8 mouse cellular contexts compared by ENCODE assay signal in genomic region chr12:86241604-86242536, GRCm38 (mm10). TPM values are rescaled to one million over a fixed set of nuclear protein-coding genes. Genes with fewer than 3 reads are reported as not detected.
DNase-seq lines count a peak whose midpoint lies in the region; ATAC-seq and TF ChIP-seq lines count a peak whose summit lies in the region.

TSS of gene Gpatch2l (plus strand) at chr12:86241858.

- H3K9ac ChIP-seq in heart, embryonic 15.5 days = peak within 1 kb of the TSS; percentile 94
- peak within 1 kb of the TSS; percentile 81 for H3K9ac ChIP-seq in liver, embryonic 14.5 days (replicated peaks)
- H3K9ac ChIP-seq in neural tube, embryonic 11.5 days (ENCODE audit: low read length) = peak within 1 kb of the TSS; percentile 79
- H3K9ac ChIP-seq in stomach, postnatal 0 days (ENCODE audit: low read length) = peak within 1 kb of the TSS; percentile 89

- H3K4me2 ChIP-seq in heart, embryonic 15.5 days = peak within 1 kb of the TSS; percentile 89
- H3K4me2 ChIP-seq in liver, embryonic 14.5 days (ENCODE audit: low read depth) = peak within 1 kb of the TSS; percentile 80
- peak within 1 kb of the TSS; percentile 91 for H3K4me2 ChIP-seq in neural tube, embryonic 11.5 days (ENCODE audit: low read depth)
- peak within 1 kb of the TSS; percentile 91 for H3K4me2 ChIP-seq in stomach, postnatal 0 days (replicated peaks; ENCODE audit: low read depth)

- H3K4me3 ChIP-seq in forebrain, embryonic 10.5 days = peak within 1 kb of the TSS; percentile 90
- H3K4me3 ChIP-seq in heart, embryonic 15.5 days = peak within 1 kb of the TSS; percentile 95
- H3K4me3 ChIP-seq in liver, embryonic 14.5 days (ENCODE audit: insufficient read depth in 1 of 2, low read depth in 2 of 2, low read length in 2 of 2) = peak within 1 kb of the TSS; percentile 70 to 83
- H3K4me3 ChIP-seq in neural tube, embryonic 11.5 days (ENCODE audit: low read depth, low read length) = peak within 1 kb of the TSS; percentile 77
- peak within 1 kb of the TSS; percentile 75 for H3K4me3 ChIP-seq in stomach, postnatal 0 days (ENCODE audit: low read depth, low read length)

- peak; percentile 99 for ATAC-seq in heart, embryonic 15.5 days (replicated peaks; ENCODE audit: insufficient number of reproducible peaks, insufficient read depth, low FRiP score, low read depth)
- peak; percentile 100 for ATAC-seq in liver, embryonic 14.5 days (ENCODE audit: insufficient read depth)
- ATAC-seq in neural tube, embryonic 11.5 days (ENCODE audit: insufficient read depth, low FRiP score, low TSS enrichment) = peak; percentile 99
- peak; percentile 99 for ATAC-seq in stomach, postnatal 0 days (ENCODE audit: low FRiP score, low TSS enrichment)

- no peaks in the 10 kb centered on the region for H3K9me3 ChIP-seq in forebrain, embryonic 10.5 days
- H3K9me3 ChIP-seq in heart, embryonic 15.5 days (replicated peaks) = no peaks in the 10 kb centered on the region
- no peaks in the 10 kb centered on the region for H3K9me3 ChIP-seq in liver, embryonic 14.5 days (ENCODE audit: control insufficient read depth, low read length)
- H3K9me3 ChIP-seq in neural tube, embryonic 11.5 days (ENCODE audit: control insufficient read depth, low read length) = no peaks in the 10 kb centered on the region
- H3K9me3 ChIP-seq in stomach, postnatal 0 days (ENCODE audit: control insufficient read depth, low read length) = no peaks in the 10 kb centered on the region

- peak; percentile 92 to 97 for DNase-seq in CD8-positive naive resting alpha-beta T cell, adult 2 months (ENCODE audit: low read depth in 2 of 2, low spot score in 2 of 2)
- peak; percentile 97 for DNase-seq in c-Kit-positive CD71-negative TER-119-negative erythroid progenitor cells, embryonic 14.5 days (ENCODE audit: low read depth)
- peak; percentile 96 for DNase-seq in forebrain, embryonic 10.5 days (ENCODE audit: extremely low spot score, low spot score)
- DNase-seq in kidney, postnatal 25 days = peak; percentile 97 to 98
- peak; percentile 95 to 98 (median 97) for DNase-seq in liver, embryonic 14.5 days (ENCODE audit: low read depth in 3 of 3, low spot score in 3 of 3)
- peak; percentile 96 for DNase-seq in neural tube, embryonic 11.5 days (ENCODE audit: low spot score)
- peak; percentile 97 for DNase-seq in stomach, postnatal 0 days (ENCODE audit: low spot score)

- H3K36me3 ChIP-seq in forebrain, embryonic 10.5 days (replicated peaks) = peaks cover 26% of the 10 kb centered on the region
- H3K36me3 ChIP-seq in heart, embryonic 15.5 days = peaks cover 14% of the 10 kb centered on the region
- H3K36me3 ChIP-seq in liver, embryonic 14.5 days (replicated peaks; ENCODE audit: control insufficient read depth, insufficient read depth, low read depth) = peaks cover 17% of the 10 kb centered on the region
- H3K36me3 ChIP-seq in neural tube, embryonic 11.5 days (ENCODE audit: control insufficient read depth, insufficient read depth, low read length) = no peaks in the 10 kb centered on the region
- H3K36me3 ChIP-seq in stomach, postnatal 0 days (ENCODE audit: control insufficient read depth, insufficient read depth, low read length) = no peaks in the 10 kb centered on the region

- no peak for TF ChIP-seq CTCF in liver, embryonic 14.5 days (IDR thresholded peaks at IDR 0.05; ENCODE audit: low read depth)
- TF ChIP-seq CTCF in stomach, postnatal 0 days (IDR thresholded peaks at IDR 0.05; ENCODE audit: low read depth) = peak; percentile 30

- 1% methylated on average over 58 of the region's 58 CpGs for WGBS in forebrain, embryonic 10.5 days
- under 1% methylated on average over 57 of the region's 58 CpGs for WGBS in heart, embryonic 15.5 days
- whole genome bisulfite sequencing in liver, embryonic 14.5 days (ENCODE audit: insufficient replicate concordance) = under 1% methylated on average over 58 of the region's 58 CpGs
- WGBS in neural tube, embryonic 11.5 days = 1% methylated on average over 58 of the region's 58 CpGs
- under 1% methylated on average over 57 of the region's 58 CpGs for WGBS in stomach, postnatal 0 days

- peaks cover 26% of the 10 kb centered on the region for H3K4me1 ChIP-seq in forebrain, embryonic 10.5 days
- H3K4me1 ChIP-seq in heart, embryonic 15.5 days (replicated peaks) = peaks cover 23% of the 10 kb centered on the region
- H3K4me1 ChIP-seq in liver, embryonic 14.5 days (replicated peaks; ENCODE audit: control insufficient read depth in 2 of 2, insufficient read depth in 2 of 2, low read length in 1 of 2) = peaks cover 5% of the 10 kb centered on the region in 2 experiments
- peaks cover 6% of the 10 kb centered on the region; the same call in 1 of the 2 replicates for H3K4me1 ChIP-seq in neural tube, embryonic 11.5 days (ENCODE audit: control insufficient read depth, insufficient read depth, low read length)
- peaks cover 3% of the 10 kb centered on the region for H3K4me1 ChIP-seq in stomach, postnatal 0 days (replicated peaks; ENCODE audit: control insufficient read depth, insufficient read depth)

- TF ChIP-seq EP300 in liver, embryonic 14.5 days (IDR thresholded peaks at IDR 0.05; ENCODE audit: low read depth) = no peak
- TF ChIP-seq EP300 in stomach, postnatal 0 days (optimal IDR thresholded peaks at IDR 0.05) = no peak

- peak within 1 kb of the TSS; percentile 91 for H3K27ac ChIP-seq in forebrain, embryonic 10.5 days
- H3K27ac ChIP-seq in heart, embryonic 15.5 days = peak within 1 kb of the TSS; percentile 88
- peak within 1 kb of the TSS; percentile 22 for H3K27ac ChIP-seq in liver, embryonic 14.5 days
- peak within 1 kb of the TSS; percentile 58; the same call in 1 of the 2 replicates for H3K27ac ChIP-seq in neural tube, embryonic 11.5 days (ENCODE audit: low read depth, low read length)
- H3K27ac ChIP-seq in stomach, postnatal 0 days (replicated peaks) = peak within 1 kb of the TSS; percentile 82

- no peaks in the 10 kb centered on the region for H3K27me3 ChIP-seq in forebrain, embryonic 10.5 days (ENCODE audit: poor library complexity, severe bottlenecking)
- no peaks in the 10 kb centered on the region for H3K27me3 ChIP-seq in heart, embryonic 15.5 days
- H3K27me3 ChIP-seq in liver, embryonic 14.5 days (ENCODE audit: control insufficient read depth, insufficient read depth, low read length) = no peaks in the 10 kb centered on the region
- H3K27me3 ChIP-seq in neural tube, embryonic 11.5 days (ENCODE audit: control insufficient read depth, insufficient read depth, low read length) = no peaks in the 10 kb centered on the region
- no peaks in the 10 kb centered on the region for H3K27me3 ChIP-seq in stomach, postnatal 0 days (ENCODE audit: control insufficient read depth, insufficient read depth, low read length)

RNA-seq across cellular contexts. Expression of gene Gpatch2l, which starts in this region (rescaled TPM):
- 16.6 and 18.3 TPM in 2 replicates for polyA plus RNA-seq in forebrain, embryonic 10.5 days (2016; fragmentation: Nextera tagmentation; extraction: Ambion mirVana)
- 10.7 and 12.7 TPM in 2 replicates for polyA plus RNA-seq in heart, embryonic 15.5 days (2015; fragmentation: Nextera tagmentation; extraction: Ambion mirVana)
- polyA plus RNA-seq in liver, embryonic 14.5 days (2012; rRNA removed) = 3.3 and 4.1 TPM in 2 replicates
- 4.2 and 4.4 TPM in 2 replicates for polyA plus RNA-seq in liver, embryonic 14.5 days (2014; fragmentation: Nextera tagmentation; extraction: Ambion mirVana)
- polyA plus RNA-seq in neural tube, embryonic 11.5 days (2014; fragmentation: Nextera tagmentation; extraction: Ambion mirVana) = 18.2 and 21.9 TPM in 2 replicates
- polyA plus RNA-seq in stomach, postnatal 0 days (2015; fragmentation: Nextera tagmentation; extraction: Ambion mirVana) = 6.8 and 7.9 TPM in 2 replicates

Comparison
In these comparisons a context has a peak if more than half of its experiments do, and no peak if none do; other contexts are left out.
1. Peak in every context shown above with its lines: DNase-seq, ATAC-seq, H3K4me3 ChIP-seq and H3K27ac ChIP-seq.
2. H3K27ac ChIP-seq: peak in every context shown above with its lines; median percentile 91 in forebrain, embryonic 10.5 days; 88 in heart, embryonic 15.5 days; 82 in stomach, postnatal 0 days; 58 in neural tube, embryonic 11.5 days; 22 in liver, embryonic 14.5 days.